Mouse (Mus musculus): ENCODE measurements around the gene Rab3gap1. TPM values are rescaled to one million over a fixed set of nuclear protein-coding genes. Genes with fewer than 3 reads are reported as not detected.
A peak's percentile ranks its signal among the peaks of the same experiment; 100 is the strongest.

Rab3gap1 gene
- total and polyA plus RNA-seq, 2 experiments from 2014 or later = 13.5 to 34.6 TPM

DNA sequence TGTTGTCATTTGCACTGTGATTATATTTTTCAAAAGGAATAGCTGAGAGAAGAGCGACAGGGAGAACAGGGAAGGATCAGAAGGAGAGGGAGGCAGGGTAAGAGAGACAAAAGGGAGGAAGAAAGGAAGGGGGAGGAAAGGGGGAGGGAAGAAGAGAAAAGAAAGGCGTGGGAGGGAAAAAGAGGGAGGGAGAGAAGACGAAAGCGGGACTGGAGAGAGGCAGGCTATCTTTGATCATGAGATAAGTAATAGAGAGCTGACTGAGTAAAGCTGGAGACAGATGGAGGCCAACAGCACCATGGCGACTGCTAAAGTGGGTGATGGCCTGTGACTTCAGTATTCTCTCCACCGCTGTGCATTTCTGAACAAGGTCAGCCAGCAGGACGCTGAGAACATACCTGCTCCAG, 90.7 kb downstream of the Rab3gap1 start:
- Histone ChIP-seq H3K4me2 (ENCODE audit: low read depth) (0 out of 2 replicates have a peak overlapping the region, but pooled peaks have one; percentile 1), H3K9ac (peak overlapping the region; percentile 23; the same call in 1 of the 2 replicates), H3K27ac (ENCODE audit: low read depth, low read length) (peak overlapping the region; percentile 73), H3K4me3 (ENCODE audit: low read depth, low read length) (no peak overlapping the region), H3K27me3 (ENCODE audit: insufficient read depth, low read length) (no peaks in the 10 kb centered on the region), H3K4me1 (ENCODE audit: insufficient read depth) (peaks cover 17% of the 10 kb centered on the region), H3K9me3 (ENCODE audit: low read length) (no peaks in the 10 kb centered on the region), H3K36me3 (ENCODE audit: insufficient read depth) (no peaks in the 10 kb centered on the region)
- 19% methylated on average over 7 of the region's 7 CpGs for WGBS
- DNase-seq (no peak), ATAC-seq (peak; percentile 74)
- no peak for TF ChIP-seq CTCF (IDR thresholded peaks at IDR 0.05; ENCODE audit: low read depth)

DNA sequence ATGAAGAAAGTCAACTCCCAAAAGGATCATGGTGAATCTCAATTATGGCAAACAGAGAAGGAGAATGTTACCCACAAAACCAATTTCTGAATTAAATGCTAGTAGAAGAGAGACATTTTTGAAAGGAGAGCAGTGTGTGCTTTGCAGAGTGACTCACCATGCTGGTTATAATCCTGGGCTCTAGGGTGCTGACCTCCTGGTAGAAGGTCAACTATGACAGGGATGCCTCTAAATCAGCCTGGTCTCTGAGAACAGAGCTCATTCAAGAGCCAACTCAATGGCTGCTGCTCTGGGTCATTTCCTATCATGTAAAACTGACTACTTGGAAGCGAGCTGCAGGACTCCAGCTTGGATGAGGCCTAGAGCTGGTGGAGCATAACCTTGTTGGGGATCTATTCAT, 92.6 kb downstream of the Rab3gap1 start:
- TF ChIP-seq CTCF (IDR thresholded peaks at IDR 0.05; ENCODE audit: low read depth) = no peak
- no peaks in the 10 kb centered on the region for H3K9me3 ChIP-seq (ENCODE audit: low read length)
- no peak overlapping the region for H3K9ac ChIP-seq
- no peak overlapping the region for H3K27ac ChIP-seq (ENCODE audit: low read depth, low read length)
- H3K36me3 ChIP-seq (ENCODE audit: insufficient read depth) = no peaks in the 10 kb centered on the region
- no peak for ATAC-seq
- no peak for DNase-seq
- no peak overlapping the region for H3K4me2 ChIP-seq (ENCODE audit: low read depth)
- no peak overlapping the region for H3K4me3 ChIP-seq (ENCODE audit: low read depth, low read length)
- WGBS = 93% methylated on average over 1 of the region's 1 CpGs
- H3K27me3 ChIP-seq (ENCODE audit: insufficient read depth, low read length) = no peaks in the 10 kb centered on the region
- H3K4me1 ChIP-seq (ENCODE audit: insufficient read depth) = peaks cover 17% of the 10 kb centered on the region

DNA sequence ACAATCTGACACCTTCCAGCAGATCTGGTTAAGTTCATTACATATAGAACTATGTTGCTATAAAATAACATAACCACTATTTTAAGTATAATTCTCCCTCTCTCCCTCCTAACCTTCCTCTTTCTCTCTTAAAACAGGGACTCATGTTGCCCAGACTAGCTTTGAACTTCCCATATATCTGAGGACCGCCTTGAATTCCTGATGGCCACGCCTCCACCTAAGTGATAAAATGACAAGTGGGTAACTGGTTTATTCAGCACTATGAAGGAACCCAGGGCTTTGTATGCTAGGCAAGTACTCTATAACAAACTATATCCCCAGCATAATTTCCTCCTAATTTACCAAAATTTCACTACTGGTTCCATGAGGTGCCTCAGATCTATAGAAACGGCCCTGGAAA, 94.8 kb downstream of the Rab3gap1 start:
- 92% methylated on average over 3 of the region's 3 CpGs for WGBS
- no peak overlapping the region for H3K9ac ChIP-seq
- H3K27me3 ChIP-seq (ENCODE audit: insufficient read depth, low read length) = no peaks in the 10 kb centered on the region
- H3K27ac ChIP-seq (ENCODE audit: low read depth, low read length) = no peak overlapping the region
- no peak for TF ChIP-seq CTCF (IDR thresholded peaks at IDR 0.05; ENCODE audit: low read depth)
- DNase-seq (no peak), ATAC-seq (no peak)
- H3K4me2 ChIP-seq (ENCODE audit: low read depth) = no peak overlapping the region
- H3K9me3 ChIP-seq (ENCODE audit: low read length) = no peaks in the 10 kb centered on the region
- no peak overlapping the region for H3K4me3 ChIP-seq (ENCODE audit: low read depth, low read length)
- no peaks in the 10 kb centered on the region for H3K36me3 ChIP-seq (ENCODE audit: insufficient read depth)
- peaks cover 17% of the 10 kb centered on the region for H3K4me1 ChIP-seq (ENCODE audit: insufficient read depth)

DNA sequence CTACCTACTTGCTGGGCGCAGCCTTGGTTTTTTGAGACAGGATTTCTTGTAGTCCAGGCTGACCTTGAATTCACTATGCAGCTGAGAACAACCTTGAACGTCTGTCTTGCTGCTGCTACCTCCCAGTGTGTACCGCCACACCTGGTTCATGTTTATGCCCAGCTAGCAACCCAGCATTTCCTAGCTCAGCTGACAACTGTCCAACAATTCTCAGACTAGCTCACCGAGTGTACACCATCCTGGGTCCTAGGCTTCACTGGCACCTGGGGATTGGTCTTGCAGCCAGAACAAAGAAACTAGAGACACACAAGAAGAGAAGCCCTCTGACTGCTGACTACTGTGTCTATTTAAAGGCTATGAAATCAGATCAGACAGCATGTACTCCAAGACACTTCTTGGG, 102.3 kb downstream of the Rab3gap1 start:
- DNase-seq = no peak

DNA sequence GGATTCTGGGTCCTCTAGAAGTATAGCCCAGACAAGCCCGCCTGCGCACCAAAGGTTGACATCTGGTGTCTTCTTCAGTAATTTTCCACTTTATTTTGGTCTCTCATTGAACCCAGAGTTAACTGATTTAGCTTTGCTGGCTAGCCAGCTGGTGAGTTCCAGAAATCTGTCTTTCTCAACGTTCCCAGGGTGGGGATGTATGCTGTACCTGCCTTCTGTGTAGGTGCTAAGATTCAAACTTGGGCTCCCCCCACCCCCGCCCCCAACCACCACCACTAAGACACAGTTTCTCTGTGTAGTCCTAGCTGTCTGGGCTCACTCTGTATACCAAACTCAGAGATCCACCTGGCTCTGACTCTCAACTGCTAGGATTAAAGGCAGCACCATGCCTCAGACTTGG, 105.5 kb downstream of the Rab3gap1 start:
- TF ChIP-seq CTCF (IDR thresholded peaks at IDR 0.05; ENCODE audit: low read depth) = no peak
- ATAC-seq = no peak

More for the DNA sequence above, 102.3 kb downstream of the Rab3gap1 start:
- no peaks in the 10 kb centered on the region for H3K36me3 ChIP-seq (ENCODE audit: insufficient read depth)
- H3K27ac ChIP-seq (ENCODE audit: low read depth, low read length) = no peak overlapping the region
- H3K27me3 ChIP-seq (ENCODE audit: insufficient read depth, low read length) = no peaks in the 10 kb centered on the region
- no peaks in the 10 kb centered on the region for H3K9me3 ChIP-seq (ENCODE audit: low read length)
- 92% methylated on average over 4 of the region's 4 CpGs for WGBS
- no peaks in the 10 kb centered on the region for H3K4me1 ChIP-seq (ENCODE audit: insufficient read depth)
- H3K4me2 ChIP-seq (ENCODE audit: low read depth) = no peak overlapping the region
- H3K4me3 ChIP-seq (ENCODE audit: low read depth, low read length) = no peak overlapping the region
- no peak overlapping the region for H3K9ac ChIP-seq
- ATAC-seq = no peak
- no peak for TF ChIP-seq CTCF (IDR thresholded peaks at IDR 0.05; ENCODE audit: low read depth)

DNA sequence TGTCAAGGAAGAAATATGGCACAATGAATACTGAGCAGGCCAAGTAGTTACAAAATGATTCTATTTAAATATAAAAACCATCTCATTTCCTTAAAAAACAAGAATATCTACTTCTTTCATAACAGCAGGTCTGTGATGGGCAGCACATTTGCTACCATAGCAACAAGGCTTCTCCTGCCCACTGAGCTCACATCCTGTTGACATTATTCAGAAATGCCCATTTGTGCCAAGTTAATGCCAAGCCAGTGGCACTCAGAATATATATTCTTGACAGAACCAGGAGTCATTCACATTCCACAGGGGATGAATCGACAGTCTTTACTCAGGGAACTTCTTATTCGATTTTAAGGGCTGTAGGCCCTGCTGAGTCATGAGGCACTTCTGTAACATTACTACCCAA, 107.1 kb downstream of the Rab3gap1 start:
- peak; percentile 59 for DNase-seq
- Histone ChIP-seq H3K9me3 (ENCODE audit: low read length) (no peaks in the 10 kb centered on the region), H3K4me3 (ENCODE audit: low read depth, low read length) (no peak overlapping the region), H3K9ac (no peak overlapping the region), H3K4me1 (ENCODE audit: insufficient read depth) (no peaks in the 10 kb centered on the region), H3K36me3 (ENCODE audit: insufficient read depth) (no peaks in the 10 kb centered on the region), H3K4me2 (ENCODE audit: low read depth) (no peak overlapping the region), H3K27me3 (ENCODE audit: insufficient read depth, low read length) (no peaks in the 10 kb centered on the region), H3K27ac (ENCODE audit: low read depth, low read length) (peak overlapping the region; percentile 31; the same call in 1 of the 2 replicates)
- peak; percentile 89 for ATAC-seq
- WGBS = 59% methylated on average over 2 of the region's 2 CpGs
- TF ChIP-seq CTCF (IDR thresholded peaks at IDR 0.05; ENCODE audit: low read depth) = no peak

More for the DNA sequence above, 105.5 kb downstream of the Rab3gap1 start:
- no peak overlapping the region for H3K27ac ChIP-seq (ENCODE audit: low read depth, low read length)
- H3K9me3 ChIP-seq (ENCODE audit: low read length) = no peaks in the 10 kb centered on the region
- H3K4me1 ChIP-seq (ENCODE audit: insufficient read depth) = no peaks in the 10 kb centered on the region
- no peak overlapping the region for H3K4me3 ChIP-seq (ENCODE audit: low read depth, low read length)
- H3K36me3 ChIP-seq (ENCODE audit: insufficient read depth) = no peaks in the 10 kb centered on the region
- no peaks in the 10 kb centered on the region for H3K27me3 ChIP-seq (ENCODE audit: insufficient read depth, low read length)
- DNase-seq = no peak
- no peak overlapping the region for H3K4me2 ChIP-seq (ENCODE audit: low read depth)
- WGBS = 89% methylated on average over 4 of the region's 4 CpGs
- no peak overlapping the region for H3K9ac ChIP-seq

DNA sequence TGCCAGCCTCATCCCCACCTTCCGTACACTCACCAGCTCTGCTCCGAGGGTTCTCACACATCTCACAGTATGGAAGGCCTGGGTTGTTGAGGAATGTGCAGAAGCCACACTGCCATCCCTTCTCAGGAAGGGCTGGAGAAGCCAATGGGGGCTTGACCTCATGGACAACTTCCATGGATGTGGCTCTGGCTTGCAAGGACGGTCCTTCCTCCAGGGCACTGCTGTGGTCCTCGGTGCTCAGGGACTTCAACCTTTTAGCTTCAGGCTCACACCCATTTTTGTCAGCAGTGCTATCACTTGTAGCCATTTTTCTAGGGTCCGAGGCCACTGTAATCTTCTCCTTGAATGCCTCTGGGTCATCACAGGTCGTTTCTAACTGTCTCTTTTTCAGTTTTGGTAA, 107.5 kb downstream of the Rab3gap1 start:
- no peak for TF ChIP-seq CTCF (IDR thresholded peaks at IDR 0.05; ENCODE audit: low read depth)
- Histone ChIP-seq H3K4me2 (ENCODE audit: low read depth) (no peak overlapping the region), H3K9ac (no peak overlapping the region), H3K4me1 (ENCODE audit: insufficient read depth) (no peaks in the 10 kb centered on the region), H3K27ac (ENCODE audit: low read depth, low read length) (peak overlapping the region; percentile 31; the same call in 1 of the 2 replicates), H3K9me3 (ENCODE audit: low read length) (no peaks in the 10 kb centered on the region), H3K36me3 (ENCODE audit: insufficient read depth) (no peaks in the 10 kb centered on the region), H3K27me3 (ENCODE audit: insufficient read depth, low read length) (no peaks in the 10 kb centered on the region), H3K4me3 (ENCODE audit: low read depth, low read length) (no peak overlapping the region)
- WGBS = 85% methylated on average over 6 of the region's 6 CpGs
- ATAC-seq = no peak
- DNase-seq = no peak

Data from forebrain, postnatal 0 days (tissue).